Mouse (Mus musculus): ENCODE measurements around the gene Dap3. TPM values are rescaled to one million over a fixed set of nuclear protein-coding genes. Genes with fewer than 3 reads are reported as not detected.
"Not testable (repeated sequence)": the region's sequence is repeated elsewhere in the genome, so short reads cannot be mapped to it uniquely, and the experiment has no call there.

Dap3 gene
- polyA plus RNA-seq, 1 experiment from 2014 or later: 147 TPM

GRCm38 (mm10) chr3:88905209-88905608, 45.8 kb downstream of the Dap3 start:
- Histone ChIP-seq H3K9ac (ENCODE audit: low read length) (no peak overlapping the region), H3K4me1 (ENCODE audit: control insufficient read depth, insufficient read depth, low read length) (no peaks in the 10 kb centered on the region), H3K27ac (ENCODE audit: low read depth, low read length) (no peak overlapping the region), H3K4me3 (ENCODE audit: low read depth, low read length) (no peak overlapping the region), H3K27me3 (replicated peaks; ENCODE audit: control insufficient read depth, insufficient read depth, low read length) (no peaks in the 10 kb centered on the region), H3K9me3 (replicated peaks; ENCODE audit: control insufficient read depth, low read length) (no peaks in the 10 kb centered on the region), H3K4me2 (ENCODE audit: low read length) (no peak overlapping the region), H3K36me3 (ENCODE audit: control insufficient read depth, insufficient read depth, low read length) (peaks cover 90% of the 10 kb centered on the region)
- ATAC-seq (no peak), DNase-seq (ENCODE audit: low spot score) (no peak)
- 89% methylated on average over 6 of the region's 6 CpGs for WGBS

- Histone ChIP-seq H3K27me3 (replicated peaks; ENCODE audit: control insufficient read depth, insufficient read depth, low read length) (no peaks in the 10 kb centered on the region), H3K27ac (ENCODE audit: low read depth, low read length) (no peak overlapping the region), H3K36me3 (ENCODE audit: control insufficient read depth, insufficient read depth, low read length) (peaks cover 86% of the 10 kb centered on the region), H3K9me3 (replicated peaks; ENCODE audit: control insufficient read depth, low read length) (no peaks in the 10 kb centered on the region), H3K4me2 (ENCODE audit: low read length) (no peak overlapping the region), H3K4me3 (ENCODE audit: low read depth, low read length) (no peak overlapping the region), H3K9ac (ENCODE audit: low read length) (no peak overlapping the region), H3K4me1 (ENCODE audit: control insufficient read depth, insufficient read depth, low read length) (no peaks in the 10 kb centered on the region)
- DNase-seq (ENCODE audit: low spot score) (no peak), ATAC-seq (no peak)
- WGBS: 95% methylated on average over 3 of the region's 3 CpGs
Measured at GRCm38 (mm10) chr3:88904803-88905202, 46.2 kb downstream of the Dap3 start.

- H3K4me1 ChIP-seq (ENCODE audit: control insufficient read depth, insufficient read depth, low read length); H3K4me2 ChIP-seq (ENCODE audit: low read length); ATAC-seq; H3K27me3 ChIP-seq (replicated peaks; ENCODE audit: control insufficient read depth, insufficient read depth, low read length); H3K9ac ChIP-seq (ENCODE audit: low read length); H3K27ac ChIP-seq (ENCODE audit: low read depth, low read length); DNase-seq (ENCODE audit: low spot score); H3K4me3 ChIP-seq (ENCODE audit: low read depth, low read length); H3K9me3 ChIP-seq (replicated peaks; ENCODE audit: control insufficient read depth, low read length): not testable (repeated sequence)
- 94% methylated on average over 7 of the region's 7 CpGs for WGBS
- peaks cover 22% of the 10 kb centered on the region for H3K36me3 ChIP-seq (ENCODE audit: control insufficient read depth, insufficient read depth, low read length)
Measured at GRCm38 (mm10) chr3:88893011-88893410, 58.0 kb downstream of the Dap3 start.

- H3K9me3 ChIP-seq (replicated peaks; ENCODE audit: control insufficient read depth, low read length); ATAC-seq: not testable (repeated sequence)
- 98% methylated on average over 4 of the region's 4 CpGs for WGBS
Measured at GRCm38 (mm10) chr3:88882536-88882935, 68.4 kb downstream of the Dap3 start.

More at GRCm38 (mm10) chr3:88882536-88882935, 68.4 kb downstream of the Dap3 start:
- H3K27me3 ChIP-seq (replicated peaks; ENCODE audit: control insufficient read depth, insufficient read depth, low read length); H3K36me3 ChIP-seq (ENCODE audit: control insufficient read depth, insufficient read depth, low read length); H3K4me3 ChIP-seq (ENCODE audit: low read depth, low read length); H3K4me1 ChIP-seq (ENCODE audit: control insufficient read depth, insufficient read depth, low read length); H3K27ac ChIP-seq (ENCODE audit: low read depth, low read length); H3K9ac ChIP-seq (ENCODE audit: low read length); DNase-seq (ENCODE audit: low spot score); H3K4me2 ChIP-seq (ENCODE audit: low read length): not testable (repeated sequence)

Other genes with a start within 250 kb of the Dap3 start
- gene Rit1, start 234.3 kb downstream of the Dap3 start, polyA plus RNA-seq (2014; fragmentation: Nextera tagmentation; extraction: Ambion mirVana): 57.8 and 59.0 TPM in 2 replicates
- gene Syt11, start 176.0 kb downstream of the Dap3 start, polyA plus RNA-seq (2014; fragmentation: Nextera tagmentation; extraction: Ambion mirVana): 188 and 214 TPM in 2 replicates
- gene Gon4l, start 116.0 kb downstream of the Dap3 start, polyA plus RNA-seq (2014; fragmentation: Nextera tagmentation; extraction: Ambion mirVana): 12.3 and 13.6 TPM in 2 replicates
- 46.5 and 51.9 TPM in 2 replicates for gene Msto1, start 37.2 kb downstream of the Dap3 start, polyA plus RNA-seq (2014; fragmentation: Nextera tagmentation; extraction: Ambion mirVana)
- gene Ash1l, start 559 bp downstream of the Dap3 start, polyA plus RNA-seq (2014; fragmentation: Nextera tagmentation; extraction: Ambion mirVana): 13.6 and 18.1 TPM in 2 replicates
- gene Rusc1, start 142.1 kb upstream of the Dap3 start, polyA plus RNA-seq (2014; fragmentation: Nextera tagmentation; extraction: Ambion mirVana): 49.7 and 65.0 TPM in 2 replicates
- gene Gm43738, start 149.9 kb upstream of the Dap3 start, polyA plus RNA-seq (2014; fragmentation: Nextera tagmentation; extraction: Ambion mirVana): not detected in 2 replicates
- gene Fdps, start 150.8 kb upstream of the Dap3 start, polyA plus RNA-seq (2014; fragmentation: Nextera tagmentation; extraction: Ambion mirVana): 337 and 389 TPM in 2 replicates
- gene Pklr, start 185.0 kb upstream of the Dap3 start, polyA plus RNA-seq (2014; fragmentation: Nextera tagmentation; extraction: Ambion mirVana): 0.06 TPM in 1 of 2 replicates, not detected in the other
- 9.4 and 13.0 TPM in 2 replicates for gene Hcn3, start 209.0 kb upstream of the Dap3 start, polyA plus RNA-seq (2014; fragmentation: Nextera tagmentation; extraction: Ambion mirVana)
- gene Clk2, start 213.6 kb upstream of the Dap3 start, polyA plus RNA-seq (2014; fragmentation: Nextera tagmentation; extraction: Ambion mirVana): 17.0 and 17.9 TPM in 2 replicates
- 90.5 and 104 TPM in 2 replicates for gene Scamp3, start 226.3 kb upstream of the Dap3 start, polyA plus RNA-seq (2014; fragmentation: Nextera tagmentation; extraction: Ambion mirVana)
- gene Fam189b, start 232.0 kb upstream of the Dap3 start, polyA plus RNA-seq (2014; fragmentation: Nextera tagmentation; extraction: Ambion mirVana): 14.7 and 21.7 TPM in 2 replicates

All from forebrain, embryonic 14.5 days (tissue).